Mouse (Mus musculus): ENCODE data around the gene Pik3r5.

Gene Pik3r5

GRCm38 (mm10) chr11:68431699-68432360, at the start of gene Pik3r5:
Pik3r5 (plus strand) TSS chr11:68432121.
- peak within 1 kb of the TSS; percentile 80 for H3K4me3 ChIP-seq (replicated peaks; ENCODE audit: low read length)
- TF ChIP-seq POU5F1 (IDR thresholded peaks at IDR 0.05; ENCODE audit: borderline replicate concordance, low read length) = no peak
- TF ChIP-seq NANOG (IDR thresholded peaks at IDR 0.05; ENCODE audit: borderline replicate concordance, low read length) = no peak
- TF ChIP-seq CTCF (conservative IDR thresholded peaks at IDR 0.05; ENCODE audit: low read length) = peak; percentile 20
- no peaks in the 10 kb centered on the region for H3K36me3 ChIP-seq (ENCODE audit: insufficient read depth, low read length)
- no peaks in the 10 kb centered on the region for H3K9me3 ChIP-seq (ENCODE audit: low read length)
- peaks cover 14% of the 10 kb centered on the region for H3K4me1 ChIP-seq (replicated peaks; ENCODE audit: low read depth, low read length)
- H3K27me3 ChIP-seq (ENCODE audit: insufficient read depth, low read length) = peaks cover 75% of the 10 kb centered on the region

GRCm38 (mm10) chr11:68383519-68383918, 48.4 kb upstream of the Pik3r5 start:
- no peaks in the 10 kb centered on the region for H3K9me3 ChIP-seq (ENCODE audit: low read length)
- TF ChIP-seq NANOG (IDR thresholded peaks at IDR 0.05; ENCODE audit: borderline replicate concordance, low read length) (no peak), POU5F1 (IDR thresholded peaks at IDR 0.05; ENCODE audit: borderline replicate concordance, low read length) (no peak), CTCF (conservative IDR thresholded peaks at IDR 0.05; ENCODE audit: low read length) (no peak)

GRCm38 (mm10) chr11:68384131-68384530, 47.8 kb upstream of the Pik3r5 start:
- peaks cover 70% of the 10 kb centered on the region for H3K4me1 ChIP-seq (replicated peaks; ENCODE audit: low read depth, low read length)
- peak overlapping the region; percentile 86 for H3K4me3 ChIP-seq (replicated peaks; ENCODE audit: low read length)
- no peak for TF ChIP-seq NANOG (IDR thresholded peaks at IDR 0.05; ENCODE audit: borderline replicate concordance, low read length)
- no peak for TF ChIP-seq CTCF (conservative IDR thresholded peaks at IDR 0.05; ENCODE audit: low read length)
- no peak for TF ChIP-seq POU5F1 (IDR thresholded peaks at IDR 0.05; ENCODE audit: borderline replicate concordance, low read length)
- H3K27me3 ChIP-seq (ENCODE audit: insufficient read depth, low read length) = peaks cover 73% of the 10 kb centered on the region
- H3K36me3 ChIP-seq (ENCODE audit: insufficient read depth, low read length) = peaks cover 71% of the 10 kb centered on the region
- H3K9me3 ChIP-seq (ENCODE audit: low read length) = no peaks in the 10 kb centered on the region

More at GRCm38 (mm10) chr11:68383519-68383918, 48.4 kb upstream of the Pik3r5 start:
- H3K36me3 ChIP-seq (ENCODE audit: insufficient read depth, low read length) = peaks cover 71% of the 10 kb centered on the region
- H3K27me3 ChIP-seq (ENCODE audit: insufficient read depth, low read length) = peaks cover 74% of the 10 kb centered on the region
- H3K4me1 ChIP-seq (replicated peaks; ENCODE audit: low read depth, low read length) = peaks cover 70% of the 10 kb centered on the region
- peak overlapping the region; percentile 35; the same call in 1 of the 2 replicates for H3K4me3 ChIP-seq (replicated peaks; ENCODE audit: low read length)

- TF ChIP-seq NANOG (IDR thresholded peaks at IDR 0.05; ENCODE audit: borderline replicate concordance, low read length) = no peak
- no peak for TF ChIP-seq POU5F1 (IDR thresholded peaks at IDR 0.05; ENCODE audit: borderline replicate concordance, low read length)
- TF ChIP-seq CTCF (conservative IDR thresholded peaks at IDR 0.05; ENCODE audit: low read length) = no peak
- Histone ChIP-seq H3K4me1 (replicated peaks; ENCODE audit: low read depth, low read length) (peaks cover 70% of the 10 kb centered on the region), H3K27me3 (ENCODE audit: insufficient read depth, low read length) (peaks cover 73% of the 10 kb centered on the region), H3K9me3 (ENCODE audit: low read length) (no peaks in the 10 kb centered on the region), H3K4me3 (replicated peaks; ENCODE audit: low read length) (peak overlapping the region; percentile 86), H3K36me3 (ENCODE audit: insufficient read depth, low read length) (peaks cover 71% of the 10 kb centered on the region)
Measured at GRCm38 (mm10) chr11:68384592-68385020, 47.3 kb upstream of the Pik3r5 start.

- H3K4me1 ChIP-seq (replicated peaks; ENCODE audit: low read depth, low read length) = peaks cover 68% of the 10 kb centered on the region
- peaks cover 74% of the 10 kb centered on the region for H3K27me3 ChIP-seq (ENCODE audit: insufficient read depth, low read length)
- H3K4me3 ChIP-seq (replicated peaks; ENCODE audit: low read length) = peak overlapping the region; percentile 86
- H3K36me3 ChIP-seq (ENCODE audit: insufficient read depth, low read length) = peaks cover 68% of the 10 kb centered on the region
- TF ChIP-seq POU5F1 (IDR thresholded peaks at IDR 0.05; ENCODE audit: borderline replicate concordance, low read length) (no peak), NANOG (IDR thresholded peaks at IDR 0.05; ENCODE audit: borderline replicate concordance, low read length) (no peak), CTCF (conservative IDR thresholded peaks at IDR 0.05; ENCODE audit: low read length) (no peak)
- H3K9me3 ChIP-seq (ENCODE audit: low read length) = no peaks in the 10 kb centered on the region
Measured at GRCm38 (mm10) chr11:68385021-68385821, 46.7 kb upstream of the Pik3r5 start.

GRCm38 (mm10) chr11:68385921-68386588, 45.9 kb upstream of the Pik3r5 start:
- Histone ChIP-seq H3K4me3 (replicated peaks; ENCODE audit: low read length) (peak overlapping the region; percentile 86), H3K36me3 (ENCODE audit: insufficient read depth, low read length) (peaks cover 65% of the 10 kb centered on the region), H3K9me3 (ENCODE audit: low read length) (no peaks in the 10 kb centered on the region), H3K27me3 (ENCODE audit: insufficient read depth, low read length) (peaks cover 82% of the 10 kb centered on the region), H3K4me1 (replicated peaks; ENCODE audit: low read depth, low read length) (peaks cover 74% of the 10 kb centered on the region)
- no peak for TF ChIP-seq NANOG (IDR thresholded peaks at IDR 0.05; ENCODE audit: borderline replicate concordance, low read length)
- no peak for TF ChIP-seq CTCF (conservative IDR thresholded peaks at IDR 0.05; ENCODE audit: low read length)
- TF ChIP-seq POU5F1 (IDR thresholded peaks at IDR 0.05; ENCODE audit: borderline replicate concordance, low read length) = no peak

GRCm38 (mm10) chr11:68386589-68387440, 45.1 kb upstream of the Pik3r5 start:
- Histone ChIP-seq H3K4me1 (replicated peaks; ENCODE audit: low read depth, low read length) (peaks cover 77% of the 10 kb centered on the region), H3K4me3 (replicated peaks; ENCODE audit: low read length) (peak overlapping the region; percentile 86), H3K36me3 (ENCODE audit: insufficient read depth, low read length) (peaks cover 59% of the 10 kb centered on the region), H3K27me3 (ENCODE audit: insufficient read depth, low read length) (peaks cover 83% of the 10 kb centered on the region), H3K9me3 (ENCODE audit: low read length) (no peaks in the 10 kb centered on the region)
- TF ChIP-seq NANOG (IDR thresholded peaks at IDR 0.05; ENCODE audit: borderline replicate concordance, low read length) (no peak), CTCF (conservative IDR thresholded peaks at IDR 0.05; ENCODE audit: low read length) (no peak), POU5F1 (IDR thresholded peaks at IDR 0.05; ENCODE audit: borderline replicate concordance, low read length) (no peak)
